Mouse (Mus musculus) intestine, postnatal 0 days (tissue): ENCODE results near the gene Ctbp2. TPM values are rescaled to one million over a fixed set of nuclear protein-coding genes. Genes with fewer than 3 reads are reported as not detected.

Experiments
- ATAC-seq: fragments of 200-750 bp; cut with Nextera tagmentation; 2 replicates; pipeline ENCODE4 v1.8.0; 2017; ENCODE audit warnings: mild to moderate bottlenecking, moderate TSS enrichment, moderate library complexity
- H3K27ac ChIP-seq: fragments of 300-500 bp; sonication (generic); 2 replicates; pipeline ENCODE4 v1.5.1; 2014; ENCODE audit warnings: mild to moderate bottlenecking, low read depth, low read length, moderate library complexity
- H3K27me3 ChIP-seq: fragments of 300-500 bp; sonication (generic); replicated peaks from 2 replicates; pipeline ENCODE4 v1.6.1; 2014; ENCODE audit warnings: low read length, mixed read lengths; ENCODE audit not compliant: control insufficient read depth, insufficient read depth
- H3K36me3 ChIP-seq: fragments of 300-500 bp; sonication (generic); 2 replicates; pipeline ENCODE4 v1.6.1; 2014; ENCODE audit warnings: mild to moderate bottlenecking, moderate library complexity; ENCODE audit not compliant: control insufficient read depth, insufficient read depth
- H3K4me1 ChIP-seq: fragments of 300-500 bp; sonication (generic); replicated peaks from 2 replicates; pipeline ENCODE4 v1.6.1; 2014; ENCODE audit warnings: antibody characterized with exemption, low read length, mixed read lengths; ENCODE audit not compliant: control insufficient read depth, insufficient read depth
- H3K4me2 ChIP-seq: fragments of 300-500 bp; sonication (generic); replicated peaks from 2 replicates; pipeline ENCODE4 v1.6.1; 2014; ENCODE audit warnings: low read depth, mild to moderate bottlenecking, moderate library complexity
- H3K4me3 ChIP-seq: fragments of 300-500 bp; sonication (generic); 2 replicates; pipeline ENCODE4 v1.5.1; 2014; ENCODE audit warnings: low read depth, low read length
- H3K9ac ChIP-seq: fragments of 300-500 bp; sonication (generic); 2 replicates; pipeline ENCODE4 v1.6.1; 2014; ENCODE audit warnings: mild to moderate bottlenecking, low read depth, low read length
- H3K9me3 ChIP-seq: fragments of 300-500 bp; sonication (generic); 2 replicates; pipeline ENCODE4 v1.6.1; 2016; ENCODE audit warnings: mixed run types; ENCODE audit not compliant: control insufficient read depth
- CTCF ChIP-seq: sonication (generic); IDR thresholded peaks from 2 replicates; pipeline ENCODE4 v1.5.1; 2016; ENCODE audit warnings: low read depth, mild to moderate bottlenecking, control low read depth, antibody characterized with exemption, moderate library complexity
- WGBS: fragments of 180-500 bp; shearing (Covaris S2); extraction: QIAGEN DNeasy Blood & Tissue Kit; methylation state at CpG from one replicate; pipeline ENCODE4 v1.1.7; 2014; 5-methylcytosine and 5-hydroxymethylcytosine counted together
- polyA plus RNA-seq: library from polyadenylated mRNA; unstranded; fragments of >200 nt; fragmentation: Nextera tagmentation; extraction: Ambion mirVana; gene quantifications from 2 replicates; pipeline ENCODE4 v1.2.1, GENCODE M21; 2015

Ctbp2 gene
- polyA plus RNA-seq, 1 experiment from 2014 or later: 42.6 TPM

DNA sequence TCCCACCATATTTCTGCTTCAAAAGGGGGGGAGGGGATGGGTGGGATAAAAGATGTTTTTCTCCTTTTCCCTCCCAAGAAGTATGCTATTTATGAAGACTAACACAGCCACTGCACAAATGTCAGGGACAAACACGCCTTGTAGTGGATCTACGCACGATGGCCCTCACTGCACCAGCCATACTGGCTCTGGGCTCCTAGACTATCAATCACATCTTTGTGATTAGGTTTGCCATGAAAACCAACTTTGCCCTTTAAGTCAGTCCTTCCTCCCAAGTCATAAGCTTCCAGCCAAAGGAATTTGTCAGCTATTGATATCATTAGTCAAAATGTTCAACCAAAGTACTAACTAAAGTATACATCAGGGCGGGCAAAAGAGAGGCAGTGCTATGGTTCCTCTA is 96.2 kb downstream of the Ctbp2 start:
- WGBS: 64% methylated on average over 4 of the region's 4 CpGs
- no peak overlapping the region for H3K9ac ChIP-seq
- H3K4me1 ChIP-seq: peaks cover 16% of the 10 kb centered on the region
- 0 out of 2 replicates have a peak overlapping the region, but pooled peaks have one; percentile 77 for H3K27ac ChIP-seq
- H3K9me3 ChIP-seq: no peaks in the 10 kb centered on the region
- no peaks in the 10 kb centered on the region for H3K36me3 ChIP-seq
- no peaks in the 10 kb centered on the region for H3K27me3 ChIP-seq
- H3K4me2 ChIP-seq: peak overlapping the region; percentile 30; the same call in 1 of the 2 replicates
- no peak for TF ChIP-seq CTCF
- ATAC-seq: no peak
- H3K4me3 ChIP-seq: no peak overlapping the region

DNA sequence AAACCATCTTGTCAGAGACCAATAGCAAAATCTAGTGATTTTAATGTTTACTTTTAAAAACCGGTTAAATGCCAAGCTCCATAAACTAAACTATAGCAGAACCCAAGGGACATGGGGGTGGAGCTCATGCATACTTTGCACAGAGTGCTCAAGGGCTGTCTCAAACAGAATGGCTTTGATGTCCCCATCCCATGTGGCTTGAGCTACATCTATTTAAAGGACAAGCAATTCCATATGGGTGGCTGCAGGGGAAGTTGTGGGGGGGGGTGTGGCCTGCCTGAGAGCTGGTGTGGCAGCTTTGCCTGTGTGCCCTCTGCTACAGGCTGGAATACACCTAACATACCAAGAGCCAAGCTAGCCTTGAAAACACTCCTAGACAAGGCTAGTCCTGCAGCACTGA is 99.5 kb downstream of the Ctbp2 start:
- H3K4me3 ChIP-seq: no peak overlapping the region
- no peak overlapping the region for H3K9ac ChIP-seq
- no peaks in the 10 kb centered on the region for H3K27me3 ChIP-seq
- peaks cover 16% of the 10 kb centered on the region for H3K4me1 ChIP-seq
- WGBS: 8% methylated on average over 1 of the region's 1 CpGs
- TF ChIP-seq CTCF: no peak
- no peaks in the 10 kb centered on the region for H3K9me3 ChIP-seq
- no peak for ATAC-seq
- H3K27ac ChIP-seq: no peak overlapping the region; the same call in 1 of the 2 replicates
- no peak overlapping the region for H3K4me2 ChIP-seq
- H3K36me3 ChIP-seq: no peaks in the 10 kb centered on the region

DNA sequence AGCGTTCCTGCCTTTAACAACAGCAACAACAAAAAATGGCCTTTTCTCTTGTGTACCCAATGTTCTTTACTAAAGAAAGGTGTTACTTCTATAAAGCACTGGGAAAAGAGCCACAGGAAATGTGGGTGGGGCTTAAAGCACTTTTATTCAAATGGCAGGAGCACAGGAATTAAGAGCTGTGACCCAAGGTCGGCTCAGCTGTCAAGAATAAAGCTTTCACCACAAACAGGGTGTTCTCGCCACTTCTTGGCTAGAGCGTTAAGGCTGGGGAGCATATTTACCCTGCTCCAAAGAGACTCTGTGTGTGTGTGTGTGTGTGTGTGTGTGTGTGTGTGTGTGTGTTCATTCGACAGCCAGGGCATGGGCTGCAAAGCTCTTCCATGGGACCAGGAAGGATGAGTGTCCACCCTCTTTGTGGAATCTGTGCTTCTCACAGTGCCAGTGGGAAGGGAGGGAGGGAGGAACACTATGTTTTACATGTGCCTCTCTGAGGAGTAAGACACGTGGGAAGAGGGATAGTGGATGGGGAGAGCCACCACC is 104.6 kb downstream of the Ctbp2 start:
- Histone ChIP-seq H3K27me3 (no peaks in the 10 kb centered on the region), H3K9ac (no peak overlapping the region), H3K9me3 (no peaks in the 10 kb centered on the region), H3K4me2 (no peak overlapping the region), H3K4me1 (peaks cover 2% of the 10 kb centered on the region; the same call in 1 of the 2 replicates), H3K36me3 (no peaks in the 10 kb centered on the region; the same call in 1 of the 2 replicates), H3K27ac (no peak overlapping the region), H3K4me3 (no peak overlapping the region)
- no peak for ATAC-seq
- no peak for TF ChIP-seq CTCF
- WGBS: 41% methylated on average over 6 of the region's 6 CpGs

DNA sequence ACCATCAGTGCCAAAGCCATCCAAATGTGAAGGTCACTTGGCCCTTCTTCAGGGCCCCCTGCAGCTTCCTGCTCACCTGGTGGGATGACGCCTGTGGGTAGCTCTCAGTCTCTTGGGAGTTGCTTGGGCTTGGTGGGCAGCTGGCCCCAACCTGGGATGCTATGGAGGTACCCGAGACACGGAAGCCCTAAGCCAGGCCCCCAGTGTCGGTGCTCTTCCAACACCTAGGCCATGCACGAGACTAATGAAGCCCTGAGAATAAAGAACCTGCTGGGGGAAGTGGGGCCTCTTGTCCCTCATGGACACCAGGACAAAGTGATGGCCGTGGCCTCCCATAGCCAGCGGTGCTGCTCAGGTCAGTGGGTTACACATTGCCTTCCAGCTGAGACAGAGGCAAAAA is 105.2 kb downstream of the Ctbp2 start:
- no peak for TF ChIP-seq CTCF
- H3K9me3 ChIP-seq: no peaks in the 10 kb centered on the region
- H3K4me1 ChIP-seq: peaks cover 2% of the 10 kb centered on the region; the same call in 1 of the 2 replicates
- peaks cover 3% of the 10 kb centered on the region; the same call in 1 of the 2 replicates for H3K36me3 ChIP-seq
- no peaks in the 10 kb centered on the region for H3K27me3 ChIP-seq
- 73% methylated on average over 7 of the region's 7 CpGs for WGBS
- no peak overlapping the region for H3K4me3 ChIP-seq
- H3K9ac ChIP-seq: no peak overlapping the region
- no peak overlapping the region for H3K4me2 ChIP-seq
- H3K27ac ChIP-seq: no peak overlapping the region
- ATAC-seq: no peak

DNA sequence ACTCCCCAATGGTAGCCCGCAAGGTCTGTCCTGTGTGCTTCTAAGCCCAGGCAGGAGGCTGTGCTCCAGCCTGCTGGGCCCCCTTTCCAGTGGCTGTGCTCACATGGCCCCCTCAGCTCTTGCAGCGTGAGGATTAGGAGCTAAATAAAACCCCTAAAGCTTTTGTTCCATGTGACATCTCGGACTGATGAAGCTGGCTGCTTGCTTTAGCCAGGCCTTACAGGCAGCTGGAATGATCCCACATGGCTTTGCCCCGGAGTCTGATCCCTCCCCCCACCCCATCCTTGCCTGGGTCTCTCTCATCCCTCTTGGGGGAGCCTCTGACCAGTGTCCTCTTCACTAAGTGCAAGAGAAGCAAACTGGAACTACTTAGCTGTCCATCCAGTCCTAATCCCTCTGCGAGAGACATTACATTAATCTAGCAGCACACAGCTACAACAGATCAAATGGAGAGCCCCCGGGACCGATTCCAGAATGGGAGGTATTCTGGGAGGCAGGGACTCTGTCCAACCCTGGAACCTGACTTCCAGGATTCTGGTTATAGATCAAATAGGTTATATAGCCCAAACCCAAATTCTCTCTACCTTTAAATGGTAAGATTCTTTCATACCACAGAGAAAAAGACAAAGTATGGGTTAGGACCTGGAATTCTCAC is 108.6 kb downstream of the Ctbp2 start:
- peaks cover 10% of the 10 kb centered on the region for H3K4me1 ChIP-seq
- no peak overlapping the region for H3K4me3 ChIP-seq
- WGBS: 53% methylated on average over 7 of the region's 7 CpGs
- H3K9ac ChIP-seq: no peak overlapping the region
- no peak for TF ChIP-seq CTCF
- H3K9me3 ChIP-seq: no peaks in the 10 kb centered on the region
- no peak overlapping the region for H3K4me2 ChIP-seq
- no peaks in the 10 kb centered on the region for H3K27me3 ChIP-seq
- H3K27ac ChIP-seq: no peak overlapping the region; the same call in 1 of the 2 replicates
- ATAC-seq: no peak
- peaks cover 6% of the 10 kb centered on the region; the same call in 1 of the 2 replicates for H3K36me3 ChIP-seq

DNA sequence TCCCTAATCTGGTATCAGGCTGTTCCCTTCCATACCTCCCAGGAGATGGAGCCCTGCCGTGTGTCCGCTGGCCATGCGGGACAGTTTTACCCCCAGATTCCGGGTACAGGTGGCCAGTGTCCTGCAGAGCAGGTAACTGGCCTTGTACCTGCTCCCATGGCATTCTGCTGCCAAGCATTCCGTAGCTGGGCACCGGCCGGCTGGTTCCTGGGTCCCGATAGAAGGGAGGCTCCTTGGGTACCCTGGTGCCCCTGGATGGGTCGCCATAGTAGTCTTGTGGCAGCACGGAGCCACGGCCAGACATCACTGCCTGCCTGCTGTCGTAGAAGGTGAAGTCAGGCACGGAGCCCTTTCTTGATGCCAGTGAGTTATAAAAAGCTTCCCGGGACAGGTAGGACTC is 109.5 kb downstream of the Ctbp2 start:
- H3K36me3 ChIP-seq: peaks cover 10% of the 10 kb centered on the region; the same call in 1 of the 2 replicates
- peaks cover 10% of the 10 kb centered on the region for H3K4me1 ChIP-seq
- no peaks in the 10 kb centered on the region for H3K9me3 ChIP-seq
- ATAC-seq: no peak
- WGBS: 89% methylated on average over 14 of the region's 14 CpGs
- H3K4me2 ChIP-seq: no peak overlapping the region
- TF ChIP-seq CTCF: no peak
- H3K4me3 ChIP-seq: no peak overlapping the region
- no peak overlapping the region for H3K9ac ChIP-seq
- no peak overlapping the region for H3K27ac ChIP-seq
- no peaks in the 10 kb centered on the region for H3K27me3 ChIP-seq
